Mouse (Mus musculus): ENCODE measurements at regions not wholly inside any gene's neighbourhood (a gene's known extent, or its start where the extent isn't known, plus 50 kb on each side); places are given as distances from the start of the nearest gene placed in this dataset.

DNA sequence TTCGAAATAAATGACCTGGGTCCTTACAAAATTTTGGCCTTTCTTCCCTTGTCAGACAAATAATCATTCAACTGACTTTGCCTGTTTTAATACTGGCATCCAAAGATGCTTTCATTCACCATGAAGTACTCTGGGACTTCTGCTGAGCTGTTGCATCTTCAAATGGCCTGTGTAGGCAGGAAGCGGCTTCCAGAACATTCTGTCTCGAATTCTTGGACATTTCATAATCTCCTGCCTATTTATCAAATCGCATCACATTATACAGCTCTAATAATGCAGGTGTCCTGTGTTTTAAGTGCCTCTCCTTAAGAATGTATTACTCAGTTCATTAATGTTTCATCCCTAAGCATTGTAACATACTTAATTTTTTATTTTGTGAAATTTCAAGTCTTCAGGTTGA is 420.1 kb upstream of the Pmfbp1 start:
- no peak for TF ChIP-seq CTCF (IDR thresholded peaks at IDR 0.05; ENCODE audit: extremely low read depth, insufficient read length, insufficient replicate concordance, low read depth, low read length)
- no peak for TF ChIP-seq POLR2A (IDR thresholded peaks at IDR 0.05; ENCODE audit: low read depth, low read length)
